Mouse (Mus musculus): ENCODE measurements around the gene Gm37240. TPM values are rescaled to one million over a fixed set of nuclear protein-coding genes. Genes with fewer than 3 reads are reported as not detected.
"Not testable (repeated sequence)": the region's sequence is repeated elsewhere in the genome, so short reads cannot be mapped to it uniquely, and the experiment has no call there.

The Gm37240 gene
- polyA plus RNA-seq, 1 experiment from 2014 or later, result 13.4 TPM

GRCm38 (mm10) chr3:85923343-85923742, 36.0 kb upstream of the Gm37240 start:
- WGBS, result 70% methylated on average over 8 of the region's 8 CpGs
- Histone ChIP-seq H3K27me3 (replicated peaks; ENCODE audit: control insufficient read depth, insufficient read depth, low read length) (no peaks in the 10 kb centered on the region), H3K4me1 (ENCODE audit: control insufficient read depth, insufficient read depth, low read length) (no peaks in the 10 kb centered on the region), H3K9ac (ENCODE audit: low read depth, low read length) (no peak overlapping the region), H3K9me3 (ENCODE audit: control insufficient read depth, low read length) (no peaks in the 10 kb centered on the region), H3K4me3 (ENCODE audit: low read depth, low read length) (no peak overlapping the region), H3K4me2 (ENCODE audit: low read depth, low read length) (no peak overlapping the region), H3K27ac (replicated peaks; ENCODE audit: low read depth, low read length) (no peak overlapping the region), H3K36me3 (ENCODE audit: control insufficient read depth, insufficient read depth, low read length) (no peaks in the 10 kb centered on the region)
- DNase-seq (ENCODE audit: low spot score), result no peak
- ATAC-seq (ENCODE audit: low read depth), result no peak

GRCm38 (mm10) chr3:85922331-85922730, 35.0 kb upstream of the Gm37240 start:
- ATAC-seq (ENCODE audit: low read depth), result no peak
- Histone ChIP-seq H3K4me1 (ENCODE audit: control insufficient read depth, insufficient read depth, low read length) (no peaks in the 10 kb centered on the region), H3K36me3 (ENCODE audit: control insufficient read depth, insufficient read depth, low read length) (no peaks in the 10 kb centered on the region), H3K9me3 (ENCODE audit: control insufficient read depth, low read length) (no peaks in the 10 kb centered on the region), H3K4me2 (ENCODE audit: low read depth, low read length) (no peak overlapping the region), H3K27ac (replicated peaks; ENCODE audit: low read depth, low read length) (no peak overlapping the region), H3K27me3 (replicated peaks; ENCODE audit: control insufficient read depth, insufficient read depth, low read length) (no peaks in the 10 kb centered on the region), H3K9ac (ENCODE audit: low read depth, low read length) (no peak overlapping the region), H3K4me3 (ENCODE audit: low read depth, low read length) (no peak overlapping the region)
- WGBS, result 82% methylated on average over 3 of the region's 3 CpGs
- DNase-seq (ENCODE audit: low spot score), result no peak

DNA sequence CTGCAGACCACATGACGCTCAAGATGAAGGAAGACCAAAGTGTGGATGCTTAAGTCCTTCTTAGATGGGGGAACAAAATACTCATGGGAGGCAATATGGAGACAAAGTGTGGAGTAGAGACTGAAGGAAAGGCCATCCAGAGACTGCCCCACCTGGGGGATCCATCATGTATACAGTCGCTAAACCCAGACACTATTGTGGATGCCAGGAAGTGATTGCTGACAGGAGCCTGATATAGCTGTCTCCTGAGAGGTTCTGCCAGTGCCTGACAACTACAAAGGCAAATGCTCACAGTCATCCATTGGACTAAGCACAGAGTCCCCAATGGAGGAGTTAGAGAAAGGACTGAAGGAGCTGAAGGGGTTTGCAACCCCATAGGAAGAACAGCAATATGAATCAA, 33.4 kb upstream of the Gm37240 start:
- H3K4me1 ChIP-seq (ENCODE audit: control insufficient read depth, insufficient read depth, low read length); H3K9ac ChIP-seq (ENCODE audit: low read depth, low read length); H3K27ac ChIP-seq (replicated peaks; ENCODE audit: low read depth, low read length); H3K4me3 ChIP-seq (ENCODE audit: low read depth, low read length); H3K36me3 ChIP-seq (ENCODE audit: control insufficient read depth, insufficient read depth, low read length); ATAC-seq (ENCODE audit: low read depth); H3K9me3 ChIP-seq (ENCODE audit: control insufficient read depth, low read length); H3K4me2 ChIP-seq (ENCODE audit: low read depth, low read length); H3K27me3 ChIP-seq (replicated peaks; ENCODE audit: control insufficient read depth, insufficient read depth, low read length); DNase-seq (ENCODE audit: low spot score): not testable (repeated sequence)
- 90% methylated on average over 2 of the region's 2 CpGs for WGBS

GRCm38 (mm10) chr3:85917600-85917999, 30.3 kb upstream of the Gm37240 start:
- Histone ChIP-seq H3K4me2 (ENCODE audit: low read depth, low read length) (no peak overlapping the region), H3K9ac (ENCODE audit: low read depth, low read length) (no peak overlapping the region), H3K27ac (replicated peaks; ENCODE audit: low read depth, low read length) (no peak overlapping the region), H3K9me3 (ENCODE audit: control insufficient read depth, low read length) (no peaks in the 10 kb centered on the region), H3K36me3 (ENCODE audit: control insufficient read depth, insufficient read depth, low read length) (no peaks in the 10 kb centered on the region), H3K4me3 (ENCODE audit: low read depth, low read length) (no peak overlapping the region), H3K4me1 (ENCODE audit: control insufficient read depth, insufficient read depth, low read length) (no peaks in the 10 kb centered on the region), H3K27me3 (replicated peaks; ENCODE audit: control insufficient read depth, insufficient read depth, low read length) (no peaks in the 10 kb centered on the region)
- no peak for ATAC-seq (ENCODE audit: low read depth)
- peak; percentile 23 for DNase-seq (ENCODE audit: low spot score)
- WGBS, result 17% methylated on average over 4 of the region's 4 CpGs

DNA sequence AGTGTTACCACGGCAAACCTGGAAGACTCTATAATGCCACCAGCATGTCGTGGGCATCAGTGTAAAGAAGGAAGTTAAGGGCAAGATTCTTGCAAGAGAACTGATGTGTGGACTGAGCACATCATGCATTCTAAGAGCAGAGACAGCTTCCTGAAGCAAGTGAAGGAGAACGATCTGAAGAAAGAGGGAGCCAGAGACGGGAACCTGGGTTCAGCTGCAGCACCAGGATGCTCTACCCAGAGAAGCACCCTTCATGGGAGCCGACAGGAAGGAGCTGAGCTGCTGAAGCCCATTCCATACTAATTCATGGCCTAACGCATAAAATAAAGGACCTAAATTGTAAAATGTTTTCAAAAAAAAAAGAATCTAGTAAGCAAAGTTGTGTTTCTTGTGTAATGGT, 27.5 kb upstream of the Gm37240 start:
- 93% methylated on average over 6 of the region's 6 CpGs for WGBS
- no peaks in the 10 kb centered on the region for H3K36me3 ChIP-seq (ENCODE audit: control insufficient read depth, insufficient read depth, low read length)
- H3K4me2 ChIP-seq (ENCODE audit: low read depth, low read length), result no peak overlapping the region
- no peak overlapping the region for H3K27ac ChIP-seq (replicated peaks; ENCODE audit: low read depth, low read length)
- H3K4me3 ChIP-seq (ENCODE audit: low read depth, low read length), result no peak overlapping the region
- H3K9ac ChIP-seq (ENCODE audit: low read depth, low read length), result no peak overlapping the region
- no peaks in the 10 kb centered on the region for H3K4me1 ChIP-seq (ENCODE audit: control insufficient read depth, insufficient read depth, low read length)
- no peak for ATAC-seq (ENCODE audit: low read depth)
- no peaks in the 10 kb centered on the region for H3K27me3 ChIP-seq (replicated peaks; ENCODE audit: control insufficient read depth, insufficient read depth, low read length)
- no peaks in the 10 kb centered on the region for H3K9me3 ChIP-seq (ENCODE audit: control insufficient read depth, low read length)
- DNase-seq (ENCODE audit: low spot score), result no peak

- DNase-seq (ENCODE audit: low spot score) (no peak), ATAC-seq (ENCODE audit: low read depth) (no peak)
- Histone ChIP-seq H3K4me1 (ENCODE audit: control insufficient read depth, insufficient read depth, low read length) (no peaks in the 10 kb centered on the region), H3K36me3 (ENCODE audit: control insufficient read depth, insufficient read depth, low read length) (no peaks in the 10 kb centered on the region), H3K9me3 (ENCODE audit: control insufficient read depth, low read length) (no peaks in the 10 kb centered on the region), H3K4me2 (ENCODE audit: low read depth, low read length) (no peak overlapping the region), H3K27me3 (replicated peaks; ENCODE audit: control insufficient read depth, insufficient read depth, low read length) (no peaks in the 10 kb centered on the region), H3K9ac (ENCODE audit: low read depth, low read length) (no peak overlapping the region), H3K27ac (replicated peaks; ENCODE audit: low read depth, low read length) (no peak overlapping the region), H3K4me3 (ENCODE audit: low read depth, low read length) (no peak overlapping the region)
- 71% methylated on average over 7 of the region's 7 CpGs for WGBS
These were observed 19.8 kb upstream of the Gm37240 start for GRCm38 (mm10) chr3:85907136-85907535.

GRCm38 (mm10) chr3:85904371-85904770, 17.1 kb upstream of the Gm37240 start:
- Histone ChIP-seq H3K9ac (ENCODE audit: low read depth, low read length) (no peak overlapping the region), H3K27me3 (replicated peaks; ENCODE audit: control insufficient read depth, insufficient read depth, low read length) (no peaks in the 10 kb centered on the region), H3K9me3 (ENCODE audit: control insufficient read depth, low read length) (no peaks in the 10 kb centered on the region), H3K4me3 (ENCODE audit: low read depth, low read length) (no peak overlapping the region), H3K4me1 (ENCODE audit: control insufficient read depth, insufficient read depth, low read length) (no peaks in the 10 kb centered on the region), H3K27ac (replicated peaks; ENCODE audit: low read depth, low read length) (no peak overlapping the region), H3K36me3 (ENCODE audit: control insufficient read depth, insufficient read depth, low read length) (no peaks in the 10 kb centered on the region), H3K4me2 (ENCODE audit: low read depth, low read length) (no peak overlapping the region)
- DNase-seq (ENCODE audit: low spot score) (no peak), ATAC-seq (ENCODE audit: low read depth) (no peak)

GRCm38 (mm10) chr3:85895020-85895419, 7.7 kb upstream of the Gm37240 start:
- Histone ChIP-seq H3K9ac (ENCODE audit: low read depth, low read length) (no peak overlapping the region), H3K9me3 (ENCODE audit: control insufficient read depth, low read length) (no peaks in the 10 kb centered on the region), H3K4me3 (ENCODE audit: low read depth, low read length) (no peak overlapping the region), H3K4me1 (ENCODE audit: control insufficient read depth, insufficient read depth, low read length) (no peaks in the 10 kb centered on the region), H3K27ac (replicated peaks; ENCODE audit: low read depth, low read length) (no peak overlapping the region), H3K27me3 (replicated peaks; ENCODE audit: control insufficient read depth, insufficient read depth, low read length) (no peaks in the 10 kb centered on the region), H3K4me2 (ENCODE audit: low read depth, low read length) (no peak overlapping the region), H3K36me3 (ENCODE audit: control insufficient read depth, insufficient read depth, low read length) (no peaks in the 10 kb centered on the region)
- 93% methylated on average over 5 of the region's 5 CpGs for WGBS
- ATAC-seq (ENCODE audit: low read depth) (no peak), DNase-seq (ENCODE audit: low spot score) (no peak)

DNA sequence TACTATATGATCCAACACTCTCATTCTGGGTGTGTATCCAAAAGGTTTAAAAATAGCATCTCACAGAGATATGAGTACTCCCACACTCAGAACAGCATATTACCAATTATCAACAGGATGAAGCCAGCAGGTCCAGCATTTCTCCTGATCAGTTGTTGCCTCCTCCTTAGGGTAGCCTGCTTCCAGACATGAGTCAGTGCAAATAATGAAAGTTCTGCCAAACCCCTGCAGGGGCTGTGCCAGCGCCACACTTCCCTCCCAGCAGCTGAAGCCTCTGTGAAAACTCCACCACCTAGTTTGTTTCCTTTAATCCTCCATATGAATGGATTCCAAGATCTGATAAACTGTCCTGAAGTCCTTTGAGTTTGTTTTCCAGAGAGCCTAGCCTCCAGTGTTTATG, 4.3 kb upstream of the Gm37240 start:
- Histone ChIP-seq H3K4me2 (ENCODE audit: low read depth, low read length) (no peak overlapping the region), H3K4me3 (ENCODE audit: low read depth, low read length) (no peak overlapping the region), H3K27ac (replicated peaks; ENCODE audit: low read depth, low read length) (no peak overlapping the region), H3K27me3 (replicated peaks; ENCODE audit: control insufficient read depth, insufficient read depth, low read length) (no peaks in the 10 kb centered on the region), H3K4me1 (ENCODE audit: control insufficient read depth, insufficient read depth, low read length) (peaks cover 10% of the 10 kb centered on the region), H3K36me3 (ENCODE audit: control insufficient read depth, insufficient read depth, low read length) (no peaks in the 10 kb centered on the region), H3K9me3 (ENCODE audit: control insufficient read depth, low read length) (no peaks in the 10 kb centered on the region), H3K9ac (ENCODE audit: low read depth, low read length) (no peak overlapping the region)
- DNase-seq (ENCODE audit: low spot score) (no peak), ATAC-seq (ENCODE audit: low read depth) (no peak)
- WGBS, result 78% methylated on average over 1 of the region's 1 CpGs
